Mouse (Mus musculus): ENCODE results near the gene Mcrip2.

- peak; percentile 50; the same call in 1 of the 2 replicates for TF ChIP-seq POLR2A (IDR thresholded peaks at IDR 0.05; ENCODE audit: extremely low read depth, insufficient read depth, low read length)
- TF ChIP-seq CTCF (IDR thresholded peaks at IDR 0.05; ENCODE audit: low read depth, low read length), result peak; percentile 44; the same call in 1 of the 2 replicates
Observed at GRCm38 (mm10) chr17:25828712-25829557, 39.6 kb downstream of the Mcrip2 start, which contains the start of gene Jmjd8.
